Mouse (Mus musculus): Measurements from ENCODE around the gene Chchd5. TPM values are rescaled to one million over a fixed set of nuclear protein-coding genes. Genes with fewer than 3 reads are reported as not detected.

Gene Chchd5
- 15.6 TPM for polyA plus RNA-seq (2015; fragmentation: Illumina TruSeq; extraction: RNeasy Lipid Tissue Mini Kit (QIAGEN cat#74804); ENCODE audit: low read depth, low replicate concordance)

DNA sequence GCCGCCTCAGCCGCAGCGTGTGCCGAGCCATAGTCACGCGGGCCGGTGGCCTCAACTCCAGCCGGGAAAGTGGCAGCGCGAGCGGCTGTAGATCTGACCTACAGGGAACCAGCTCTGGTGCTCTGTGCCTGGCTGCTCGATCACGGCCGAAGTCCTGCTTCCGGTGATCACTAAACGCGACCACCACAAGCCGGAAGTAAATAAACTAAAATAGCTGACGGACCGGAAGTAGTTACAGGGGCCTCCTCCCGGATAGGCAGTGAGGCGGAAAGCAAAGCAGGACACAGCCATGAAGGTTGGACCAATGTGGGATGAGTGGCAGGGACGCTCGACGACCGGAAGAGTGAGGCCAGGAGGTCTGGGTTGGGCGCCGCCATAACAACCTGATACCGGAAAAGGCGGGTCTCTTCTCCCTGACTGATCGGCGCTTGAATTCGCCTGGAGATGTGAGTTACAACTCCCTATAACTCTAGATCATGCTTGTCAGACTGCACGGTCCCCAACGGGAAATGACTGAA is at the start of gene Chchd5:
TSS of gene Chchd5 (plus strand) at position 289 of the 518 bp plus-strand sequence.

GRCm38 (mm10) chr2:129100784-129101310 is 28.7 kb upstream of the Chchd5 start, which contains the start of gene Polr1b:
Polr1b (plus strand) TSS chr2:129100995.

Other genes with a start within 250 kb of the Chchd5 start
- gene Zc3h8, start 185.6 kb upstream of the Chchd5 start, polyA plus RNA-seq (2015; fragmentation: Illumina TruSeq; extraction: RNeasy Lipid Tissue Mini Kit (QIAGEN cat#74804); ENCODE audit: low read depth, low replicate concordance) = 9.8 TPM
- 10.2 TPM for gene Zc3h6, start 162.3 kb upstream of the Chchd5 start, polyA plus RNA-seq (2015; fragmentation: Illumina TruSeq; extraction: RNeasy Lipid Tissue Mini Kit (QIAGEN cat#74804); ENCODE audit: low read depth, low replicate concordance)
- gene Gm10762, start 162.0 kb upstream of the Chchd5 start, polyA plus RNA-seq (2015; fragmentation: Illumina TruSeq; extraction: RNeasy Lipid Tissue Mini Kit (QIAGEN cat#74804); ENCODE audit: low read depth, low replicate concordance) = 5.8 TPM
- gene Vinac1, start 81.5 kb upstream of the Chchd5 start, polyA plus RNA-seq (2015; fragmentation: Illumina TruSeq; extraction: RNeasy Lipid Tissue Mini Kit (QIAGEN cat#74804); ENCODE audit: low read depth, low replicate concordance) = not detected
- 44.1 TPM for gene Ttl, start 63.8 kb upstream of the Chchd5 start, polyA plus RNA-seq (2015; fragmentation: Illumina TruSeq; extraction: RNeasy Lipid Tissue Mini Kit (QIAGEN cat#74804); ENCODE audit: low read depth, low replicate concordance)
- 15.1 TPM for gene Polr1b, start 28.7 kb upstream of the Chchd5 start, polyA plus RNA-seq (2015; fragmentation: Illumina TruSeq; extraction: RNeasy Lipid Tissue Mini Kit (QIAGEN cat#74804); ENCODE audit: low read depth, low replicate concordance)
- gene Slc20a1, start 69.1 kb downstream of the Chchd5 start, polyA plus RNA-seq (2015; fragmentation: Illumina TruSeq; extraction: RNeasy Lipid Tissue Mini Kit (QIAGEN cat#74804); ENCODE audit: low read depth, low replicate concordance) = 126 TPM
- gene Ckap2l, start 167.5 kb downstream of the Chchd5 start, polyA plus RNA-seq (2015; fragmentation: Illumina TruSeq; extraction: RNeasy Lipid Tissue Mini Kit (QIAGEN cat#74804); ENCODE audit: low read depth, low replicate concordance) = 0.54 TPM
- gene Il1a, start 180.3 kb downstream of the Chchd5 start, polyA plus RNA-seq (2015; fragmentation: Illumina TruSeq; extraction: RNeasy Lipid Tissue Mini Kit (QIAGEN cat#74804); ENCODE audit: low read depth, low replicate concordance) = 0.74 TPM
- gene Il1b, start 241.4 kb downstream of the Chchd5 start, polyA plus RNA-seq (2015; fragmentation: Illumina TruSeq; extraction: RNeasy Lipid Tissue Mini Kit (QIAGEN cat#74804); ENCODE audit: low read depth, low replicate concordance) = 0.46 TPM

Measured in brain, adult 10 weeks (tissue).